Mouse (Mus musculus) small intestine, adult 2 months (tissue): ENCODE measurements around the gene Trp73. TPM values are rescaled to one million over a fixed set of nuclear protein-coding genes. Genes with fewer than 3 reads are reported as not detected.

Experiments used
- H3K27ac ChIP-seq: fragments of 200-500 bp; 2 replicates; pipeline ENCODE4 v1.5.1; 2012; ENCODE audit warnings: low read depth, low read length, control low read depth, inconsistent platforms; ENCODE audit not compliant: insufficient read depth
- H3K27me3 ChIP-seq: fragments of 200-500 bp; 2 replicates; pipeline ENCODE4 v1.6.1; 2012; ENCODE audit warnings: mild to moderate bottlenecking, moderate library complexity, low read length, inconsistent platforms; ENCODE audit not compliant: control insufficient read depth, insufficient read depth
- H3K36me3 ChIP-seq: fragments of 200-500 bp; 2 replicates; pipeline ENCODE4 v1.6.1; 2012; ENCODE audit warnings: mild to moderate bottlenecking, low read length, control low read depth, inconsistent platforms; ENCODE audit not compliant: control insufficient read depth, insufficient read depth
- H3K4me1 ChIP-seq: fragments of 200-500 bp; 2 replicates; pipeline ENCODE4 v1.6.1; 2012; ENCODE audit warnings: low read length, inconsistent platforms, mixed read lengths; ENCODE audit not compliant: control insufficient read depth, insufficient read depth, insufficient read length
- H3K4me3 ChIP-seq: fragments of 200-500 bp; 2 replicates; pipeline ENCODE4 v1.5.1; 2012; ENCODE audit warnings: low read depth, mild to moderate bottlenecking, control low read depth, inconsistent platforms, low read length, moderate library complexity
- CTCF ChIP-seq: fragments of 200-500 bp; IDR thresholded peaks from 2 replicates; pipeline ENCODE4 v1.5.1; 2012; ENCODE audit warnings: low read depth, mild to moderate bottlenecking, control low read depth, inconsistent platforms, low read length, moderate library complexity, mixed read lengths; ENCODE audit not compliant: insufficient replicate concordance, insufficient read length; ENCODE audit errors: extremely low read depth
- POLR2A ChIP-seq: fragments of 200-500 bp; IDR thresholded peaks from 2 replicates; pipeline ENCODE4 v1.6.1; 2012; ENCODE audit warnings: low read depth, mild to moderate bottlenecking, control low read depth, inconsistent platforms, low read length, moderate library complexity
- WGBS: fragments of 180-500 bp; shearing (Covaris S2); methylation state at CpG from one replicate; pipeline ENCODE4 v1.1.7; 2018; 5-methylcytosine and 5-hydroxymethylcytosine counted together
- polyA plus RNA-seq: library from polyadenylated mRNA; depleted of rRNA; stranded (reverse); fragments of >200 nt; gene quantifications from 2 replicates; pipeline ENCODE4 v1.2.3, GENCODE M21; 2012

The Trp73 gene
- polyA plus RNA-seq, 1 experiment, result 0.58 TPM

GRCm38 (mm10) chr4:154142211-154143040, 2.4 kb upstream of the Trp73 start, which contains the start of gene Wrap73:
Wrap73 (plus strand) TSS chr4:154142372.
- 0 out of 2 replicates have a peak, but pooled peaks cover under 1% of the 10 kb centered on the region for H3K36me3 ChIP-seq
- peak within 1 kb of the TSS; percentile 75 for H3K4me3 ChIP-seq
- peak within 1 kb of the TSS; percentile 41; the same call in 1 of the 2 replicates for H3K27ac ChIP-seq
- peaks cover 21% of the 10 kb centered on the region for H3K4me1 ChIP-seq
- WGBS, result 1% methylated on average over 49 of the region's 49 CpGs
- H3K27me3 ChIP-seq, result peaks cover 39% of the 10 kb centered on the region
- TF ChIP-seq CTCF, result no peak
- TF ChIP-seq POLR2A, result peak; percentile 62; the same call in 1 of the 2 replicates

- no peaks in the 10 kb centered on the region for H3K36me3 ChIP-seq
- no peak overlapping the region for H3K27ac ChIP-seq
- H3K27me3 ChIP-seq, result peaks cover 39% of the 10 kb centered on the region
- H3K4me1 ChIP-seq, result peaks cover 21% of the 10 kb centered on the region
- TF ChIP-seq POLR2A (no peak), CTCF (no peak)
- peak overlapping the region; percentile 55 for H3K4me3 ChIP-seq
- WGBS, result 3% methylated on average over 42 of the region's 42 CpGs
Observed at GRCm38 (mm10) chr4:154141009-154141867, 1.2 kb upstream of the Trp73 start.

GRCm38 (mm10) chr4:154140213-154141008, 403 bp upstream of the Trp73 start:
- peaks cover 21% of the 10 kb centered on the region for H3K4me1 ChIP-seq
- H3K27ac ChIP-seq, result no peak overlapping the region
- WGBS, result 3% methylated on average over 46 of the region's 46 CpGs
- peaks cover 39% of the 10 kb centered on the region for H3K27me3 ChIP-seq
- peak overlapping the region; percentile 55 for H3K4me3 ChIP-seq
- TF ChIP-seq POLR2A (no peak), CTCF (no peak)
- H3K36me3 ChIP-seq, result no peaks in the 10 kb centered on the region

GRCm38 (mm10) chr4:154139671-154140181, 282 bp downstream of the Trp73 start:
- H3K27me3 ChIP-seq, result peaks cover 42% of the 10 kb centered on the region
- WGBS, result under 1% methylated on average over 59 of the region's 59 CpGs
- no peak overlapping the region for H3K27ac ChIP-seq
- peaks cover 21% of the 10 kb centered on the region for H3K4me1 ChIP-seq
- H3K4me3 ChIP-seq, result peak overlapping the region; percentile 55
- TF ChIP-seq CTCF (no peak), POLR2A (no peak)
- H3K36me3 ChIP-seq, result no peaks in the 10 kb centered on the region

GRCm38 (mm10) chr4:154137139-154137538, 2.9 kb downstream of the Trp73 start:
- no peak overlapping the region for H3K27ac ChIP-seq
- peaks cover 49% of the 10 kb centered on the region for H3K27me3 ChIP-seq
- 56% methylated on average over 5 of the region's 5 CpGs for WGBS
- TF ChIP-seq POLR2A (no peak), CTCF (no peak)
- peaks cover 17% of the 10 kb centered on the region for H3K4me1 ChIP-seq
- no peak overlapping the region for H3K4me3 ChIP-seq
- no peaks in the 10 kb centered on the region for H3K36me3 ChIP-seq

GRCm38 (mm10) chr4:154134803-154135202, 5.2 kb downstream of the Trp73 start:
- peaks cover 28% of the 10 kb centered on the region for H3K27me3 ChIP-seq
- TF ChIP-seq POLR2A (no peak), CTCF (no peak)
- no peak overlapping the region for H3K4me3 ChIP-seq
- WGBS, result 55% methylated on average over 4 of the region's 4 CpGs
- H3K4me1 ChIP-seq, result peaks cover 4% of the 10 kb centered on the region; the same call in 1 of the 2 replicates
- no peak overlapping the region for H3K27ac ChIP-seq
- H3K36me3 ChIP-seq, result no peaks in the 10 kb centered on the region
